Mouse (Mus musculus) hindbrain, embryonic 16.5 days (tissue): ENCODE data around the gene Abca2. TPM values are rescaled to one million over a fixed set of nuclear protein-coding genes. Genes with fewer than 3 reads are reported as not detected.
A peak's percentile ranks its signal among the peaks of the same experiment; 100 is the strongest.

Source experiments
- ATAC-seq: fragments of 200-750 bp; cut with Nextera tagmentation; 2 replicates; pipeline ENCODE4 v1.8.0; 2017; ENCODE audit warnings: moderate TSS enrichment, moderate library complexity
- H3K27ac ChIP-seq: fragments of 300-500 bp; sonication (generic); 2 replicates; pipeline ENCODE4 v1.5.1; 2014; ENCODE audit warnings: low read depth, mild to moderate bottlenecking, control low read depth, low read length, moderate library complexity
- H3K27me3 ChIP-seq: fragments of 300-500 bp; sonication (generic); replicated peaks from 2 replicates; pipeline ENCODE4 v1.6.1; 2014; ENCODE audit warnings: low read length; ENCODE audit not compliant: control insufficient read depth, insufficient read depth
- H3K36me3 ChIP-seq: fragments of 300-500 bp; sonication (generic); 2 replicates; pipeline ENCODE4 v1.6.1; 2014; ENCODE audit warnings: mild to moderate bottlenecking, low read length, moderate library complexity, mixed read lengths; ENCODE audit not compliant: control insufficient read depth, insufficient read depth
- H3K4me1 ChIP-seq: fragments of 300-500 bp; sonication (generic); 2 replicates; pipeline ENCODE4 v1.6.1; 2014; ENCODE audit warnings: low read depth, low read length; ENCODE audit not compliant: control insufficient read depth, insufficient read depth
- H3K4me2 ChIP-seq: fragments of 300-500 bp; sonication (generic); 2 replicates; pipeline ENCODE4 v1.6.1; 2014; ENCODE audit warnings: mild to moderate bottlenecking, low read length, control low read depth, moderate library complexity
- H3K4me3 ChIP-seq: fragments of 300-500 bp; sonication (generic); 2 replicates; pipeline ENCODE4 v1.5.1; 2014; ENCODE audit warnings: mild to moderate bottlenecking, low read length, control low read depth, moderate library complexity
- H3K9ac ChIP-seq: fragments of 300-500 bp; sonication (generic); 2 replicates; pipeline ENCODE4 v1.6.1; 2014; ENCODE audit warnings: low read depth, mild to moderate bottlenecking, control low read depth, low read length, moderate library complexity
- H3K9me3 ChIP-seq: fragments of 300-500 bp; sonication (generic); 2 replicates; pipeline ENCODE4 v1.6.1; 2014; ENCODE audit warnings: mild to moderate bottlenecking, low read length, moderate library complexity; ENCODE audit not compliant: control insufficient read depth
- WGBS: fragments of 180-500 bp; shearing (Covaris S2); extraction: QIAGEN DNeasy Blood & Tissue Kit; methylation state at CpG from one replicate; pipeline ENCODE4 v1.1.7; 2014; 5-methylcytosine and 5-hydroxymethylcytosine counted together
- polyA plus RNA-seq: library from polyadenylated mRNA; unstranded; fragments of >200 nt; fragmentation: Nextera tagmentation; extraction: Ambion mirVana; gene quantifications from 2 replicates; pipeline ENCODE4 v1.2.1, GENCODE M21; 2015

Gene Abca2
- polyA plus RNA-seq, 1 experiment from 2014 or later: 13.5 TPM

DNA sequence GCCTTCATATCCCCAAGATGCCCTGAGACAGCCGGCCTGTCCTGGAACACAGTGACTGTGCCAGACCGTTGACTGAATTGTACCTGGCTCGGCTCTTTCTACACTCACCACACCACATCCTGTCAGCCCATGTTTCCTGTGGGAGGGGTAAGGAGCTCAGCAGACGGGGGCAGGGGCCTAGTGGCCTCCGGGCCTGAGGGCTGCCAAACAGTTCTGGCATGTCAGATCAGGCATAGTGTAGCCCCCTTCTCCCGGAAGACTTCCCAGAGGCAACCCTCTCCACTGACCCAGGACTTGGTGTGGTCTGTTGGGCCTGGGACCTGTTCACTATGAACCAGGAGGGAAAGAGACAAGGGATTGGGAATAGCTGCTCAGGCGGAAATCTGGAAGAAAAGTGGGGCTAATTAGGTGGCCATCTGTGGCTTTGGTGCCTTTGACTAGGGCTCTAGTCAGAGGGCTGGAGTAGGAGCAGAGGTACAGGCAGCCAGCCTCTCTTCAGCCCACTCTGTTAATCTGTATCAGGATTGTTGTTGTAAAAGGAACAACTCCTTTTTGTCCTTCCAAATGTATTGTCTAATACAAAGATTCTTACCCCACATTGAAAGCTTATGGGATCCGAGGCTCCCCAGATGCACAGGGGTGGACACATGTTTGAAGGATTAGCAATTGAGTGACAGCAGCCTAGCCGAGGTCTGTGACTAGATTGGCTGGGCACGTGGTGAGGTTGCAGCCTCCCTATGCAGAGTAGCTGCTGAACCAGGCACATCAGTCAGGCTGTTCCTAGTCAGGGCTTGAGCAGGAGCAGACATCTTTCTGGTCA, 37.5 kb downstream of the Abca2 start:
- H3K9ac ChIP-seq: no peak overlapping the region
- ATAC-seq: no peak
- H3K4me2 ChIP-seq: no peak overlapping the region
- H3K27ac ChIP-seq: no peak overlapping the region
- 50% methylated on average over 10 of the region's 10 CpGs for WGBS
- no peaks in the 10 kb centered on the region for H3K9me3 ChIP-seq
- H3K36me3 ChIP-seq: no peaks in the 10 kb centered on the region
- H3K27me3 ChIP-seq: no peaks in the 10 kb centered on the region
- H3K4me3 ChIP-seq: no peak overlapping the region
- H3K4me1 ChIP-seq: peaks cover 14% of the 10 kb centered on the region

GRCm38 (mm10) chr2:25467606-25468303, 39.3 kb downstream of the Abca2 start:
- no peaks in the 10 kb centered on the region for H3K36me3 ChIP-seq
- no peak overlapping the region for H3K9ac ChIP-seq
- H3K27ac ChIP-seq: no peak overlapping the region
- no peaks in the 10 kb centered on the region for H3K9me3 ChIP-seq
- no peak overlapping the region for H3K4me2 ChIP-seq
- no peak for ATAC-seq
- H3K4me1 ChIP-seq: peaks cover 10% of the 10 kb centered on the region
- no peak overlapping the region for H3K4me3 ChIP-seq
- WGBS: 79% methylated on average over 11 of the region's 14 CpGs
- H3K27me3 ChIP-seq: no peaks in the 10 kb centered on the region

GRCm38 (mm10) chr2:25468962-25469915, 40.7 kb downstream of the Abca2 start:
- ATAC-seq: peak; percentile 74
- no peaks in the 10 kb centered on the region for H3K27me3 ChIP-seq
- H3K9me3 ChIP-seq: no peaks in the 10 kb centered on the region
- no peaks in the 10 kb centered on the region for H3K36me3 ChIP-seq
- H3K4me1 ChIP-seq: peaks cover 10% of the 10 kb centered on the region
- peak overlapping the region; percentile 33; the same call in 1 of the 2 replicates for H3K9ac ChIP-seq
- H3K4me3 ChIP-seq: no peak overlapping the region
- no peak overlapping the region for H3K4me2 ChIP-seq
- WGBS: 66% methylated on average over 10 of the region's 10 CpGs
- peak overlapping the region; percentile 65 for H3K27ac ChIP-seq

DNA sequence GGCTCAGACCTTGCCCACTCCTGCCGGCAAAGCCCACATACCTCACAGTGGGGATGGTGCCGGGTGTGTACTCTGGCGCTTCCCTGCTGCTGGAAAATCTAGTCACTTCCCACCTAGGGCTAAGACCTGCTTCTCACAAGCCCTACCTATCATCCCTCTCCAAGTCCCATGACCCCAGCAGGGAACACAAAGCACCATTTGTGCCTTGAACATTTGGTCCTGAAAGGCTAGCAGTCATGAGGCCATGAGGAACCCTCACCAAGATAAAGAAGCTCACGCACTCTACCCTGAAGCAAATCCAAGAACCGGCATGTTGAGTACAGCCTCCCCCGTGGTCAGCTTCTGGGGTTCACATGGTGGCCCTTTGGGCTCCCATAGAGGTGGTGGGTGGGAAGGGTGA, 41.5 kb downstream of the Abca2 start, which contains the start of gene Ptgds:
Gene Ptgds (minus strand): TSS at position 78 of the 400 bp plus-strand sequence.
- Histone ChIP-seq H3K4me1 (peaks cover 10% of the 10 kb centered on the region), H3K9ac (peak within 1 kb of the TSS; percentile 33; the same call in 1 of the 2 replicates), H3K9me3 (no peaks in the 10 kb centered on the region), H3K27ac (peak within 1 kb of the TSS; percentile 65), H3K36me3 (no peaks in the 10 kb centered on the region), H3K27me3 (no peaks in the 10 kb centered on the region), H3K4me3 (no peak within 1 kb of the TSS), H3K4me2 (no peak within 1 kb of the TSS)
- WGBS: 60% methylated on average over 6 of the region's 6 CpGs
- ATAC-seq: no peak

DNA sequence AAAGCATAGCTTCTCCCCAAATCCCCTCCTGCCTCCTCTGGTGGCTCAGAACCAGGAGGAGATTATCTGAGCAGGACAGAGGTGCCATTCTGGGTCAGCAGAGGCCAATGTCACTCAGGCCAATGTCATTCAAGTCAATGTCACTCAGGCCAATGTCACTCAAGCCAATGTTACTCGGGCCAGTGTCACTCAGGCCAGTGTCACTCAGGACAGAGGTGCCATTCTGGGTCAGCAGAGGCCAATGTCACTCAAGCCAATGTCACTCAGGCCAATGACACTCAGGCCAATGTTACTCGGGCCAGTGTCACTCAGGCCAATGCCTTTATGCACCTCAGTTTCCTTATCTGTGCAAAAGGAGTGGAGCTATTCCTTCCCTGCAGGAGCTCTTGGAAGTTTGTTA, 44.0 kb downstream of the Abca2 start:
- H3K4me1 ChIP-seq: peaks cover 10% of the 10 kb centered on the region
- no peaks in the 10 kb centered on the region for H3K27me3 ChIP-seq
- 89% methylated on average over 2 of the region's 2 CpGs for WGBS
- H3K9me3 ChIP-seq: no peaks in the 10 kb centered on the region
- no peak for ATAC-seq
- no peak overlapping the region for H3K4me2 ChIP-seq
- H3K9ac ChIP-seq: no peak overlapping the region
- H3K36me3 ChIP-seq: no peaks in the 10 kb centered on the region
- no peak overlapping the region for H3K4me3 ChIP-seq
- H3K27ac ChIP-seq: no peak overlapping the region

DNA sequence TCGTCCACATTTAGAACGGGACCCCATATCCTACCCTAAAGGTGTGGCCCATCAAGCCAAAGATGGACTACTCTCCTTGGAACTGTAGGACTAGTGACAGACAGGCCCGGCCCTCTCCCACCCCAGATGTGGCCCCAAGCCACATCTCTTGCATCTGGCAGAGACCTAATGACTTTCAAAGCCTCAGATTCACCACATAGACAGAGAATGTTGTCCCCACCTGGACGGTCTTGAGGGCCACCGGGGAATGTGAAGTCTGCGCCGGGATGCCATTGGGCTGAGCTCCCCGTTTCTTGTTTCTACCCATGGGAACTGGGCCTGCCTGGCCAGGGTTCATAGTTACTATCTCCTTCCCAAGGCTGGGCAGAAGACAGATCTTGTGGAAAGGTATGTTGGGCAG, 49.0 kb downstream of the Abca2 start:
- WGBS: 90% methylated on average over 8 of the region's 8 CpGs

DNA sequence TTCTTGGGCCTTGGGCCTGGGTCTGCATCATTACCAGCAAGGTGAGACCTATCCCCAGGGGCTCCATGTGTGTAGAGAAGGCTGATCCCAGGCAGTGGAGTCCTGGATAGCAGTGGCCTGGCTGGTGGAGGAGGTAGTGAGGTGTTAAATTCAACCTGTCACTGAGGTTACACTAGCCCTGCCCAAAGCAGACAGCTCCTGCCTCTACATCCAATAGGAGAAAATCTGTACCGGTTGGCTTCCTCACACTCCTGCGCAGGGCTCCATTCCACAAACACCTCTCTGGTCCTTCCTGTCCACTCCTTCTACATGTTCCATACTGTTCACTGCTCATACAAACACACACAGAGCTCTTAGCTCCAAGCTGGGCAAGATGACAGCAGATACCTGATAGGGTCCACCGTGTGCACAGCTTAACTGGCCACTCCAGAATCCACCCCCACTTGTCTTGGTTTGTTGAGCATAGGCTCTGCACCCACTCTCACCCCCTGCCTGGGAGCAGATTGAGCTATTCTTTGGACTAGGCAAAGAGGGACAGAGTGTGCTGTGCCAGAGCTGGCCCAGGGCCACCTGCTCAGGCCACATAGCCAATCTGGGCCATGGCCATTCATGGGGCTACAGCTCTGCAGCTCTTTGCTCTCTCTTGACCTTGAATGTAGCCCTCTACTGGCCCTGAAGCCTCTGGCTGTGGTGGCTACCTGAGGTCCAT, 49.6 kb downstream of the Abca2 start:
- no peaks in the 10 kb centered on the region; the same call in 1 of the 2 replicates for H3K4me1 ChIP-seq
- no peak overlapping the region for H3K4me3 ChIP-seq
- no peaks in the 10 kb centered on the region for H3K9me3 ChIP-seq
- H3K27ac ChIP-seq: no peak overlapping the region
- WGBS: 89% methylated on average over 3 of the region's 3 CpGs
- H3K27me3 ChIP-seq: no peaks in the 10 kb centered on the region
- H3K9ac ChIP-seq: no peak overlapping the region
- H3K36me3 ChIP-seq: no peaks in the 10 kb centered on the region
- no peak for ATAC-seq
- H3K4me2 ChIP-seq: no peak overlapping the region

More for the DNA sequence above, 49.0 kb downstream of the Abca2 start:
- Histone ChIP-seq H3K9ac (no peak overlapping the region), H3K4me2 (no peak overlapping the region), H3K9me3 (no peaks in the 10 kb centered on the region), H3K4me3 (no peak overlapping the region), H3K27me3 (no peaks in the 10 kb centered on the region), H3K36me3 (no peaks in the 10 kb centered on the region), H3K4me1 (no peaks in the 10 kb centered on the region; the same call in 1 of the 2 replicates), H3K27ac (no peak overlapping the region)
- no peak for ATAC-seq

GRCm38 (mm10) chr2:25479551-25480311, 51.2 kb downstream of the Abca2 start:
- Histone ChIP-seq H3K4me3 (no peak overlapping the region), H3K36me3 (no peaks in the 10 kb centered on the region), H3K27me3 (no peaks in the 10 kb centered on the region), H3K4me2 (no peak overlapping the region), H3K9ac (no peak overlapping the region), H3K4me1 (no peaks in the 10 kb centered on the region; the same call in 1 of the 2 replicates), H3K27ac (no peak overlapping the region), H3K9me3 (no peaks in the 10 kb centered on the region)
- 75% methylated on average over 10 of the region's 10 CpGs for WGBS
- ATAC-seq: no peak
